Mouse (Mus musculus) retina, postnatal 7 days (tissue): ENCODE data around the gene Eya2.

Experiments used
- DNase-seq: peaks from one replicate; pipeline ENCODE4 v3.0.0-alpha.2; 2012; ENCODE audit warnings: low read depth, low spot score

Eya2 gene

DNA sequence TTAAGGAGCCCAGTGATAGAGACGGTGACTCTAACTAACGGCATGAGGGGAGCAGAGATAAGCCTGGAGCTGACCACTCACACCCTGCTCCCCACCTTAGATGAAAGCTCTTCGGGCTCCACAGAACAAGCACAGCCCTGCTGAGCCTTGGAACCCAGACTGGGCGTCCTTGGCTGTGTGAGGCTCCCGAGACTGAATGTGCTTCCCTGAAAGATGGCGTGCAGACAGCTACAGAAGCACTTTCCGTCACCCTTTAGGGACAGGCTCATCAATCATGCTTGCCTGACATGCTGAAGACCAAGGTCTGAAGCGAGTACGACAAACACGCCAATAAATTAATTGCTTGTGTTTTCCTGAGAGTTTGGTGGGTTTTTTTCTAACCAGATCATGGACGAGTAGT, 56.2 kb downstream of the Eya2 start:
- no peak for DNase-seq

DNA sequence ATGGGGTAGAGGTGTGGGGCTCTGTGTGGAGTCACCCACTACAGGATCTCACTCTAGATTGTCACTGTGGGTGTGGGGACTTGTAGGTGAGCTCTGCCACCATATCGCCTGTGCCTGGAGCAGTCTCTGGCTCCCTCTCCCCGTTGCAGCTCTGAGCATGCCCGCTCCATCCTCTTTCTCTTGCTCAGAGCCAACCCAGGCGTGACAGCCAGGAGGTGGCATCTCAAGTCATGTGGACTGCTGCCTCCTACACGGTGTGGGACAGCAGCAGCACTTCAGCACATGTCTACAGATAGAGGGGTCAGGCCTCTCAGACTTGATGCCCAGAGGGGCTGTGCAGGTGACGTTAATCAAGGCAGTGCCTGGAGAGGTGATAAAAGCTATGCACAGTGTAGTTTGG, 57.4 kb downstream of the Eya2 start:
- no peak for DNase-seq

DNA sequence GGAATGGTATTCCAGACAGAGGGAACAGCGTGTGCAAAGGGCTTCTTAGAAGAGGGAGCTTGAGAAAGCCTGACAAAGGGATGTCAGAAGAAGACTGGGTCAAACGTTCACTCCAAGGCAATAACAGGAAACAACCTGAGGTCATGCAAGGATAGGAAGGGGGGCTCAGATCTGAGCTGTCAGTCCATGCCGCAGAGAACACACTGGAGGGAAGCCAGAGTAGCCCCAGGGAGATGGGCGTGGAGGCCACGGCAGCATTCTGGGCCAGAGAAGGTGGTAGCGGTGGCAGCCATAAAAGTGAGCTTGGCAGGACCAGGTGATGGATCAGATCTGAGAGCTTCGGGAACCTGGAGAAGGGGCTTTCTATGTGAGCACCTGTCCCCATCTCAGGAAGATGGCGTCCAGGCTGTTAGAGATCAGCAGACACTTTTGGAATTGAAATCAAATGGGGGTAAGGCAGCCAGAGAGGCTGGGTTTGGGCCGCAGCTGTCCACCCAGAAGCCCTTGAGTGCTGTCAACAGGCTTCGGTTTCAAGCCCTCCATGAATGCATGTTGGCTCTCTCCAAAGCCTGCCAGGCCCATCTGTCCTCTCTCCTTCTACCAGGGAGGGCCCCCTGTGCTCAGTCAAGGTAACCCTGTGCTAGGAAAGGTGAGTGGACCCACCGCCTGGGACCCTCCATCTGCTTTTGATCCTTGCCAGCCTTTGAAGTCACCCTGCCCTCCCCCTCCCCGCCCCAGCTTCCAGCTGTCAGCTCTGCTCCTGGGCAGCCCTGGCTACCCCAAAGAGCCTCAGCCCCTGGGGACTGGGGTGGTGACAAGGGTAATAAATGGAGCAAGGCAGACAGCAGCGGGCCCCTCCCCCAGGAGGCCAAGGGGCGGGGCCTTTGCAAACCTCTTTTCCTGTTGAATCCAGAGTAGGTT, 58.4 kb downstream of the Eya2 start:
- DNase-seq: no peak

DNA sequence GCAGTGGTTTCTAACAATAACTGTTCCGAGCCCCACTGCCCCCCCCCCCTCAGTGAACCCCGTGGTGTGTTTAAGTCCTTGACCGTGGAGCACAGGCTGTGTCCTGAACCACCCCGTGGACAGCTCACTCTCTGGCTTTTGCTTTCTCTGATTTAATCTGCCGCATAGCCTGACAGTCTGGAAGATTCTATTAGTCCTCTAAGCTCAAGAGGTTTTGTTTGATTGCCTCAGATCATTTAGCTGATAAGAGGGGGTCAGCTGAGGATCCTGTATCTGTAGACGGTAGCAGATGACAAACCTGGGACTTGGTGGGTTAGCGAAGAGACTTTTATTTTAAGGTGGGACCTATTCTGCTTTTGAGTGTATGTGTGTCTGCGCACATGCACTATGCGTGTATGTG, 59.3 kb downstream of the Eya2 start:
- no peak for DNase-seq

DNA sequence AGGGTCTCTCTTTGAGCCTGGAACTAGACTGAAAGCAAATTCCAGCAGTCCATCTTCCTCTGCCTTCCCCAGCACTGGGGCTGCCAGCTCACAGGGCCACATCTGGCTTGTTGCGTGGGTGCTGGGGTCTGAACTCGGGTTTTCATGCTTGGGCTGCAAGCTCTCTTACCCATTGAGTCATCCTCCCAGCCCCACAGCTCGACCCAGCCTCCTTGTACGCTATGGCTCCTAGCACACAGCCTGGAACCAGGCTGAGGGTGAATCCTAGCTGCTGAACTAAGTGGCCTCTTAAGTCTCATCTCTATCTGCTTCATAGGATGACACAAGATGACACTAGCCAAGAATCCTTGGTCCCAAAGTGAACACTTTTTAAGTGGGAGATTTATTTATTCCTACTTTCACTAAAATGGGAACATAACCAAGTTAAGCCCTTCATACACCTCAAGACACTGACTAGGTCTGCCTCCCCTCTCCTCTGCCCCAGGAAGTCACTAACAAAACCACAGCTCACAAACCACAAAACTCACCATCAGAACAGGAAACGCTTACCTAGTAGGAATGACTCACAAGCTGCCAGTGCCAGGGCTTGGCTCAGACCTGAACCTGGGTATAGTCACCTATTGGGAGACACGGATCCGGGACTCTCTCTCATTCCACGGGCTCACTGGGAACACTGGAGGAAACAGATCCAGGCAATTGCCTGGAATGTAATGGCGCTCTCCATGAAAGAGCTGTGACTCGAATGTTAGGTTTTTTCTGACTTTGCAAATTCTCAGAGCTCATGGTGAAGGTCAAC, 60.1 kb downstream of the Eya2 start:
- DNase-seq: no peak

DNA sequence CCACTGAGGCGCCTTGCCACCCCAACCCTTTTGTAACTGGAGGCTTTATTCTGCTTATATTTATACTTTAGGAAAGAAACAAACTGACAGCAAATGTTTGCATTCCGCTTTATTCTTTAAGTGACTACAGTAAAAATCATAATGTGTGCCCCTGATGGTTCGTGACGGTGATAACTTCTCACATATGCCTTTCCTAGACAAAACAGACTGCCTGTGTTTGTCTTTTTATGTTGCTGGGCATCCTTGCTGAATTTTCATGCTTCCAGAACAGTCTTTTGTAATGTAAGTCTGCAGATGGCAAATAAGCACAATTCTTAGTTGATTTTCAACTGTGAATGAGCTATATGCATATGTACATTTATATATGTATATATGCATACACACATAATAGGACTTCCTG, 61.7 kb downstream of the Eya2 start:
- DNase-seq: no peak

DNA sequence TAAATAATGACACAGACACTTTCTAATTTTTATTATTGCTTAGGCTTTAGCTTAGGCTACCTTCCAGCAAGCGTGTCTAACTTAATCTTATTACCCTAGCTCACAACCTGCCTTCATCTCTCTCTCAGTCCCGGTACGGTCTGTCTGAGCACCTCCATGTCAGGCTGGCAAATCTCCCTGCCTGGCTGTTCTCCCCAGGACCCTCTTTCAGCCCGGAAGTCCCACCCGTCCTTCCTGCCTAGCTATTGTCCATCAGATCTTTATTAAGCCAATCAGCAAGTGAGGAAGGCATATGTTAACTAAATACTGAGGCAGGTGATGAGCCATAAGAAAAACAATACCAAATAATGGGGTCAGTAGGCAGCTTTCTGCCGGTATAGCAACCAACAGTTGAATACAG, 62.1 kb downstream of the Eya2 start:
- no peak for DNase-seq

DNA sequence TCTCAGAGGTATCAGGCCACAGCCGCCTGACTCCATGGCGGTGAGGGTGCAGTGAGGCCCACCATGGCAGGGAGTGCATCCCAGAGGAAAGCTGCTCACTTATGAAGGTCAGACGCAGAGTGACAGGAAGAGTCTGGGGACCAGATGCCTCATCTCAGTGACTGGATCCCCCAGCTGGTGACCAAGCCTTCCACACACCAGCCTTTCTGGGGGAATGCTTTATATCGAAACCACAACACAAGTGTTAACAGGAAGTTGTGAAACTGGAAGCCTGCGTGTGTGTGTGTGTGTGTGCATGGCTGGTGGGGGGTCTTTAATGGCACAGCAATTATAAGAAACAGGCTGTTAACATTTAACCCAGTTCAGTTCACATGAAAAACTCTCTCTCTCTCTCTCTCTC, 64.7 kb downstream of the Eya2 start:
- no peak for DNase-seq

DNA sequence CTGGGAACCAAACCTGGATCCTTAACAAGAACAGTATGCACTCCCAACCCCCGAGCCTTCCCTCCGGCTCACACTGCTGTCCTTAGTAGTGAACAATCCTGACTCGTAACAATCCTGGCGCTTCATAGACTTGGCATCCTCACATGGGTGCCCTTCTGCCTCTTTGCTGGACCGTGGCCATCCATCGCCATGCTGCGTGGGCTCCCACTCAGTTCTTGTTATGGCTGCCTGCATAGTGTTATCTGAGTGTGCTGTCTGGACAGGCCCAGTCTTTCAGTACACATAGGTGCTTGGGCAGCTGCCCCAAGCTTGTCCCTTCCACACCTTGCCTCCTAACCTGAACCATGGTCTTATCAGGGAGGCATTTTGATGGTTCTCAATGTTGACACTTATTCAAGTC, 68.4 kb downstream of the Eya2 start:
- no peak for DNase-seq

DNA sequence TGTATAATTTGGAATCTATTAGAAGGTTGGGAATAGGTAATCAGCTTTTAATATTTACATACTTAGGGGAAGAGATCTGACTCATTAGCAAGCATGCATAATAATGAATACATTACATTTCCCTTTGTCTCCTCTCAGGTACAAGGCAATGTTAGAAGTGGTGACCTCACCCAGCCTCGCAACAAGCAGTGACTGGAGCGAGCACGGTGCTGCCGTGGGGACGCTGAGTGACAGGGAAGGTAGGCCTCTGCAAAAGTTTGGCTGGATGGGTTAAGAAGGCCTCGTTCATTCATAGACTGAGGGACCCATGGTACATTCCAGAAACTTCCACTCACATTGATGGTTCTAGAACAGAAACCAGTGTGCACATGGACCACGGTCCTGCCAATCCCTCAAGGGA, 69.8 kb downstream of the Eya2 start:
- no peak for DNase-seq

DNA sequence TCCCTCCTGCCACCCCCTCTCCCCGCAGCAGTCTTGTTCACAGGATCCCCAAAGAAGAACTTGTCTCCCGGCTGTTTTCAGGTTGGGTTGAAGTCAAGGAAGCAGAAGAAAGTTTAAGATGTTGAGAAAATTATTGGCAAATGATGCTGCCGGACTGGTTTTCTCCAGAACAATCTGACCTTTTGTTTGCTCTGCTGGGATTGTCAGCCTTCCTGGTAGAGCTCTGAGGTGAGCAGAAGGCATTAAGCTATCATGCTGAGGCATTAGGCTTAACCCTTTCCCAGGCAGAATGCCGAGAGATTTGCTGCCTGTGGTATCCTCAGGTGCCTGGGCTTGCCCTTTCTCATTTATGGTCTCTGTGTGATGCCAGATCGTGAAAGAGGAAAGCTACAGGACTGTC, 70.3 kb downstream of the Eya2 start:
- DNase-seq: no peak

DNA sequence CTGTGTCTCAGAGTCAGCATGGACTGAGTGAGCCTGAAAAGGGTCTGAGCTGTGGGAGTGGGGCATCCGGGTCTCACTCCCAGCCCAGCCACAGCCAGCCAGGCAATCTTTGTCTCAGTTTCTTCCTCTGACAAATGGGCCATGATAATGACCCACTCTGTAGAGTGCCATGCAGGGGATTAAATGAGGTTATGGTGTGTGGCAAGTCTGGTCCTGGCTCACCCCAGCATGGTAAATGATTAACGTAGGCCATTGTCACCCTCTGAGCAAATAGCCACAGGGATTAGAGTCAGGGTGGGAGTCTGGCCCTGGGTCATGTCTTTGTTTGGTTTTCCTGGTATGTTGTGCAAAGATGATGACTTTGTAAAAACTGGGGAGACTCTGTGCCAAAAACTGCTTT, 72.3 kb downstream of the Eya2 start:
- DNase-seq: no peak

DNA sequence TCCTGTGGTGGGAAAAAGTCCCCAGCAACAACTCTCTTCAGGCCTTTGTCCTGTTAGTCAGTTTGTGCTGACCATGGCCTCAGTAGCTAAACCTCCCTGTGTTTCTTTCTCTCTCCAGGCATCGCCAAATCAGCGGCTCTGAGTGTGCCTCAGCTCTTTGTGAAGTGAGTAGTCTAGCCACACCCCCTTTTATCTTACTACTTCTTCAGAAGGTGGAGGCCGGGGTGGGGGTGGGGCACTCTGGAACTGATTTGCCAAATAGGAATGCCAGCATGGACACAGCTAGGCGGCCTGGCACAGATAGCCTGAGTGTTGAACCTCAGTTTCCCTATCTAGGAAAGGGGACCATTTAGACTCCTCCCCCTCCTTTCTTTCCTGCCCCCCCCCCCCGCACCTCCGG, 87.9 kb downstream of the Eya2 start:
- no peak for DNase-seq

DNA sequence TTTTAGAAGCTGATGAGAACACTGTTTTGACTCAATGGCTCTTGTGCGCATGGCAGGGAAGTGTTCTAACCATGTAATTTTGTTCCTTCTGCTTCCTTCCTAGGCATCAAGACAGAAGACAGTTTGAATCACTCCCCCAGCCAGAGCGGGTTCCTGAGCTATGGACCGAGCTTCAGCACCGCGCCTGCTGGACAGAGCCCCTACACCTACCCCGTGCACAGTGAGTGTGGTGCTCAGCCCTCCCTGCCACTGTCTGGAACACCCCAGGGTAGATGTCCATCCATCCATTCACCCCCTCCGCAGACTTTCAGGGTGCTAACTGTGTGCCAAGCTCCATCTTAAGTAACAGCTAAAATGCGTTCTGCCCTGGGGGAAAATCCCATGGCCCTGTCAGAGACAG, 92.7 kb downstream of the Eya2 start:
- DNase-seq: no peak

DNA sequence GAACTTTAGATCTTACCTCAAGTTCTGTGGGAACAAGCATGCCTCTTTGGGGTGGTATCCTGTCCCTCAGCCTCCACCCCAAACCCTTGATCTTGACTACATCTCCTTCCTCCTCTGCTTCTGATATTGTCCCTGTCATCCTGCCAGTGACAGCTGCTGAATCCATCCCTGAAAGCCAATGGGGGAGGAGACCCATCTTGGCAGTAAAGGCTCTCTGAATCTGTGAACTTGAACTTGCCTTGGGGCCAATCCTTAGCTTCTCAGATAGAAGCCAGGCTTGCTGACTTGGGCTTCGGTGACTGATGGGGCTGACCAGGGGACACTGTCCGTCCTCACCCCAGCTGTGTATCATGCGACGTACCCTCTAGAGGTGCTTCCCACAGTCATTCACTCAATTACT, 94.1 kb downstream of the Eya2 start:
- no peak for DNase-seq

DNA sequence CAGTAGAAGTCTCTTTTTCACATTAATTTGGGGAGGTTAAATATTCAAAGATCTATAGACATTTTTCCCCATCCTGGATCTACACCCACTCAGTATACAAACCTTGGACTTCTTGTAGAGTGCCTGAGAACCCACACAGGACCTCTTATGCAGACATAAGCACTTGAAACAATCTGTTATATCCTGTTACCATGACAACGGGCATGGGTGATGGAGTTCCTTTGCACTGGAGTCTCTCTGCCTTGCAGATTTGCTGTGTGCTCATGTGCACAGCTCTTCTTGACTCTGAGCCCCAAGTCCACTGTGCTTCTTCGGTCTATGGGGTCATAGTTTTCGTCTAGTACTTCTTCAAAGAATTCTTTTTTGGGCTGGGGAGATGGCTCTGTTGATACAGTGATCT, 96.2 kb downstream of the Eya2 start:
- no peak for DNase-seq

DNA sequence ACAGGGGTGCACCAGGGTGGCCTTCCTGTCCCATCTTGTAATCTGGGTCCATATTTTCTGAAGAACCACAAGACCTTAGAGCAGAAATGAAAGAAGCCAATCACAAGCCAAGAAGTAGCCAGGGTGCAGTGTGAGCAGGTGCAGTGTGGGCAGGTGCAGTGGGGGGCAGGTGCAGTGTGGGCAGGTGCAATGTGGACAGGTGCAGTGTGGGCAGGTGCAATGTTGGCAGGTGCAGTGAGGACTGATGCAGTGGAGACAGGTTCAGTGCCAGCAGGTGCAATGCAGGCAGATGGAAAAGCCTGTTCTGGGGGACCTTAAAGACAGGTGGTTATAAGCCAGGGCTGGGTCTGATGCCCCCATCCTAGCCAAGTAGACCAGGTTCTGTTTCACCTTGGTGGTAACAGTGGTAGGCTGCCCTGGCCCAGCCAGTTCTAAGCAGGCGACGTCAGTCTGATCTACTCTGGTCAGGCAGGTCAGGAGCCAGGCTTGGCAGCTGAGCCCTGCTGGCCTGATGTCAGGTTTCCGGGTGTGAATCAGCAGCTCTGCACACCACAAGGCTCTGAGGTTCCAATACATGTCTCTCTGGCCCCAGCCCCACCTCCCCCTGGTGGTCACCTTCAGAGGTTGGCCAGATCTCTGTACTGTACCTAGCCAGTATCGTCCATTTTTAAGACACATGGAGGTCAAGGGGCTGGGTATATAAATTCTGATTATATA, 98.3 kb downstream of the Eya2 start:
- no peak for DNase-seq

DNA sequence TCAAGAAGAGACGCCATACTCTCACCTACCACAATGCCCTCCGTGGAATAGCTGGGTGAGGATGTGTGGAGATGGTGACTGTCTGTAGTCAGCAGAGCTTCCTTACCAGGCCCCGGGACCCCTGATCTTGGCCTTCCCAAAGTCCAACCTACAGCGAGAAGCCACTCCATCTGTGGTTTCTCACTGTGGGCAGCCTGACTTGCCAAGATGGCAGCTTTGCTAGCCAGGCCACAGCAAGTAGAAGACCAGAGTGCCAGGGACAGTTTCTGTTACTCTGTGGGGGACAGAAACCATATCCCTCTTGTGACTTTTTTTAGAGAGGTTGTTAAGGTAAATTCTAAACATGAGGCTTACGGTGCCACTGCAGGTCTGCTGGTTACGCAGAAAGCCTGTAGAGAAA, 99.9 kb downstream of the Eya2 start:
- DNase-seq: no peak

DNA sequence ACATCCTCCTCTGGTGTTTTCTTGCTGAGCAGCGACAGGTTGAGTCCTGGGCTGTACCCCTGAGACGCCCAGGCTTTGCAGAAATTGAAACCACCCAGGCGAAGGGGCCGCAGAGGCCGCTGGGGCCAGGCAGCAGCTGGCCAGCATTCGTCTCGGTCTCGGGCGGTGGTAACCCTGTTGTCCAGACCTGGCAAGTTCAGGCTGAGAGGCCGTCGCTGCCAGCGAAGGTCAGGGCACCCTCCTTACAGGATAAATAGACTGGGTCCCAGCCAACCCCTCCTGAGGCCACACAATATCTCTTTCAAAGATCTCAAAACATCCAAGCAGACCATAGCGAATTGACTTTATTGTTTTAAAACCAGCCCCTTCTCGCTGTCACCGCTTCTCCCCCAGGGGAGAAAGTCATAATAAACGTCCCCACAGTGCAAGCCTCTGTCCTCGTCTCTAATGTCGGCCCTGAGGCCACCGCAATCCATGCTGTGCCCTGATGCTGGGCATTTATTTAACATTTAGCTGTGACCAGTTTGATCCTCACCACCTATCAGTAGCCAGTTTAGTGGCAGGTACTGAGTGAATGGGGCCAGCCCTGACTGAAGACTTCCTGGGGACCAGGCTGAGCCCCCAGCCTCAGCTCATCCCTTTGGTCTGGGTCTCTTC, 105.5 kb downstream of the Eya2 start:
- no peak for DNase-seq

DNA sequence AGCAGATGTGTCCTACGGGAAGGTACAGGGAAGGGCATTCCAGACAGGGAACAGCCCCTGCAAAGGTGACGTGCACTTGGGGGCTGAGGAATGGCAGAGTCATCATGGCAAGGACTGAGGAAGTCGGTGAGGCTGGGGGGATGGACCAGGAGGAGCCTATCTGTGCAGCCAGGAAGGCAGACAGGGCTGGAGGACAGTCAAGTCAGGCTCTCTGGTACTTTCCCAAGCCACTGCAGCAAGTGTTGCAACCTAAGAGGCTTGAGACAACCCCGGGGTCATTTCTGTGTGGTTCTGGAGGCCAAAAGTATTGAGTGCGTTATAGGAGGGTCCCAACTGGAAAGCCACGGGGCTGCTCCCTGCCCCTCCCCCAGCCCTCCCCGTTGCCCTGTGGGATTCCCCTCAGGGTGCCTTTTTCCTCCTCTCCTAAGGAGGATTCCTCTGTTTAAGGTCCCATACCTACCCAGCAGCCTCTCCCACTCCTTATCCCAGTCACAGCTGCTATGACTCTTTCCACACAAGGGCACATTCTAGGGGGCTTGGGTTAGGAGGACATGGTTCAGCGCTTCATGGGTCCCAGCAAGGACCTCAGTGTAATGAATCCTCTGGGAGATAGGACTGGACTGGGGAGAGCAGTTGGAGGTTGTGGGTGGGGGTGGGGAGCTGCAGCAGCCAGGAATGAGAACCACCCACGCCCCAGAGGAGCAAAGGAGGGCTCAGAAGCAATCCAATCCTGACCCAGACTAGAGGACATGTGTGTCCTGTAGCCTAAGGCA, 108.4 kb downstream of the Eya2 start:
- no peak for DNase-seq

DNA sequence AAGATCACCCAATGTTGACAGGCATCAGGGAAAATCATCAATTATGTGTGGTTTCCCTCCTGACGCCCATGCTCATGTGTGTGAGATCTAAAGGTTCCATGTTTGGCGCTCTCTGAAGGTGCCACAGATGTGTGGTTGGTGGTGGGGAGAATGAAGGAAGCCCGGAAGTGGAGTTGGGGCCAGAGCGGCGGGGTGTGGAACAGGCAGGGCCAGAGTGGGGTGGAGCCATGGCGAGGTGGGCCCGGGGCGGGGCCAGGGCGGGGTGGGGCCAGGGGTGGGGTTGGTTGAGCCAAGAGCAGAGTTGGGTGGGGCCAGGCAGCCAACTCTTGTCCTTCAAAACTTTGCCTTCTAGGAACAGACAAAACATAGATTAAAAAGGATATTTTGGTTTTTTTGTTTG, 113.4 kb downstream of the Eya2 start:
- no peak for DNase-seq
